Mouse (Mus musculus) T-helper 1 cell (primary cell): ENCODE results near the gene Slit3.

Experiments used
- in situ Hi-C: fragments of 300-600 bp; cut with MboI, MseI; formaldehyde crosslinking; loops from one replicate; pipeline ENCODE4 v1.15.1; 2025; ENCODE audit warnings: high pct_unique_total_duplicates

Slit3 gene

GRCm38 (mm10) chr11:35571910-35572309 is 450.9 kb downstream of the Slit3 start:
- in situ Hi-C loops: no loop called here

GRCm38 (mm10) chr11:35578796-35579195 is 457.8 kb downstream of the Slit3 start:
- in situ Hi-C loops: no loop called here

- in situ Hi-C loops: no loop called here
These were observed 461.6 kb downstream of the Slit3 start for GRCm38 (mm10) chr11:35582591-35582990.

- in situ Hi-C loops: no loop called here
These were observed 462.6 kb downstream of the Slit3 start for GRCm38 (mm10) chr11:35583633-35584032.

- in situ Hi-C loops: no loop called here
These were observed 466.3 kb downstream of the Slit3 start for GRCm38 (mm10) chr11:35587174-35587959.

- in situ Hi-C loops: no loop called here
These were observed 468.9 kb downstream of the Slit3 start for GRCm38 (mm10) chr11:35589892-35590291.

GRCm38 (mm10) chr11:35593146-35594034 is 472.4 kb downstream of the Slit3 start:
- in situ Hi-C loops: no loop called here

GRCm38 (mm10) chr11:35596064-35596463 is 475.0 kb downstream of the Slit3 start:
- in situ Hi-C loops: no loop called here

- in situ Hi-C loops: no loop called here
These were observed 476.9 kb downstream of the Slit3 start for GRCm38 (mm10) chr11:35597882-35598281.

- in situ Hi-C loops: no loop called here
These were observed 477.7 kb downstream of the Slit3 start for GRCm38 (mm10) chr11:35598732-35599131.

GRCm38 (mm10) chr11:35601652-35602240 is 480.7 kb downstream of the Slit3 start:
- in situ Hi-C loops: no loop called here

GRCm38 (mm10) chr11:35602586-35602985 is 481.6 kb downstream of the Slit3 start:
- in situ Hi-C loops: no loop called here

- in situ Hi-C loops: no loop called here
These were observed 482.9 kb downstream of the Slit3 start for GRCm38 (mm10) chr11:35603946-35604345.

- in situ Hi-C loops: no loop called here
These were observed 484.1 kb downstream of the Slit3 start for GRCm38 (mm10) chr11:35604848-35605790.

- in situ Hi-C loops: no loop called here
These were observed 486.2 kb downstream of the Slit3 start for GRCm38 (mm10) chr11:35607191-35607590.

GRCm38 (mm10) chr11:35608794-35609193 is 487.8 kb downstream of the Slit3 start:
- in situ Hi-C loops: no loop called here

GRCm38 (mm10) chr11:35612262-35612896 is 491.4 kb downstream of the Slit3 start:
- in situ Hi-C loops: no loop called here

- in situ Hi-C loops: no loop called here
These were observed 493.5 kb downstream of the Slit3 start for GRCm38 (mm10) chr11:35614530-35614929.

- in situ Hi-C loops: no loop called here
These were observed 498.4 kb downstream of the Slit3 start for GRCm38 (mm10) chr11:35619421-35619820.

GRCm38 (mm10) chr11:35622736-35623135 is 501.7 kb downstream of the Slit3 start:
- in situ Hi-C loops: no loop called here
